Mouse (Mus musculus): Measurements from ENCODE around the gene Cers3. TPM values are rescaled to one million over a fixed set of nuclear protein-coding genes. Genes with fewer than 3 reads are reported as not detected.
A peak's percentile ranks its signal among the peaks of the same experiment; 100 is the strongest.

Gene Cers3
- polyA plus RNA-seq, 1 experiment from 2014 or later: 0.16 TPM

- Histone ChIP-seq H3K4me1 (replicated peaks; ENCODE audit: control insufficient read depth, insufficient read depth, low read length) (no peaks in the 10 kb centered on the region), H3K9me3 (ENCODE audit: control insufficient read depth) (no peaks in the 10 kb centered on the region), H3K36me3 (ENCODE audit: control insufficient read depth, insufficient read depth) (no peaks in the 10 kb centered on the region), H3K4me3 (ENCODE audit: low read depth, low read length) (no peak overlapping the region), H3K4me2 (replicated peaks; ENCODE audit: low read depth) (no peak overlapping the region), H3K9ac (ENCODE audit: low read depth, low read length) (no peak overlapping the region), H3K27ac (ENCODE audit: low read depth, low read length) (no peak overlapping the region), H3K27me3 (replicated peaks; ENCODE audit: control insufficient read depth, insufficient read depth, low read length) (no peaks in the 10 kb centered on the region)
- WGBS: 91% methylated on average over 6 of the region's 6 CpGs
- TF ChIP-seq CTCF (IDR thresholded peaks at IDR 0.05; ENCODE audit: low read depth): peak; percentile 21; the same call in 1 of the 2 replicates
- ATAC-seq: no peak
These were observed 15.2 kb upstream of the Cers3 start for GRCm38 (mm10) chr7:66728072-66728471.

GRCm38 (mm10) chr7:66729232-66729631 lies 14.1 kb upstream of the Cers3 start:
- Histone ChIP-seq H3K27me3 (replicated peaks; ENCODE audit: control insufficient read depth, insufficient read depth, low read length) (no peaks in the 10 kb centered on the region), H3K9ac (ENCODE audit: low read depth, low read length) (no peak overlapping the region), H3K4me3 (ENCODE audit: low read depth, low read length) (no peak overlapping the region), H3K36me3 (ENCODE audit: control insufficient read depth, insufficient read depth) (no peaks in the 10 kb centered on the region), H3K9me3 (ENCODE audit: control insufficient read depth) (no peaks in the 10 kb centered on the region), H3K4me1 (replicated peaks; ENCODE audit: control insufficient read depth, insufficient read depth, low read length) (no peaks in the 10 kb centered on the region), H3K4me2 (replicated peaks; ENCODE audit: low read depth) (no peak overlapping the region), H3K27ac (ENCODE audit: low read depth, low read length) (no peak overlapping the region)
- 82% methylated on average over 2 of the region's 2 CpGs for WGBS
- no peak for ATAC-seq
- no peak for TF ChIP-seq CTCF (IDR thresholded peaks at IDR 0.05; ENCODE audit: low read depth)

GRCm38 (mm10) chr7:66733431-66733830 lies 9.9 kb upstream of the Cers3 start:
- Histone ChIP-seq H3K27me3 (replicated peaks; ENCODE audit: control insufficient read depth, insufficient read depth, low read length) (no peaks in the 10 kb centered on the region), H3K4me3 (ENCODE audit: low read depth, low read length) (no peak overlapping the region), H3K27ac (ENCODE audit: low read depth, low read length) (no peak overlapping the region), H3K9ac (ENCODE audit: low read depth, low read length) (no peak overlapping the region), H3K4me1 (replicated peaks; ENCODE audit: control insufficient read depth, insufficient read depth, low read length) (no peaks in the 10 kb centered on the region), H3K36me3 (ENCODE audit: control insufficient read depth, insufficient read depth) (no peaks in the 10 kb centered on the region), H3K4me2 (replicated peaks; ENCODE audit: low read depth) (no peak overlapping the region), H3K9me3 (ENCODE audit: control insufficient read depth) (no peaks in the 10 kb centered on the region)
- 94% methylated on average over 17 of the region's 17 CpGs for WGBS
- TF ChIP-seq CTCF (IDR thresholded peaks at IDR 0.05; ENCODE audit: low read depth): no peak
- ATAC-seq: no peak

GRCm38 (mm10) chr7:66733882-66734281 lies 9.4 kb upstream of the Cers3 start:
- 91% methylated on average over 11 of the region's 11 CpGs for WGBS

GRCm38 (mm10) chr7:66734466-66734865 lies 8.8 kb upstream of the Cers3 start:
- Histone ChIP-seq H3K4me3 (ENCODE audit: low read depth, low read length) (no peak overlapping the region), H3K4me1 (replicated peaks; ENCODE audit: control insufficient read depth, insufficient read depth, low read length) (no peaks in the 10 kb centered on the region), H3K36me3 (ENCODE audit: control insufficient read depth, insufficient read depth) (no peaks in the 10 kb centered on the region), H3K4me2 (replicated peaks; ENCODE audit: low read depth) (no peak overlapping the region), H3K9me3 (ENCODE audit: control insufficient read depth) (no peaks in the 10 kb centered on the region), H3K27ac (ENCODE audit: low read depth, low read length) (no peak overlapping the region), H3K9ac (ENCODE audit: low read depth, low read length) (no peak overlapping the region), H3K27me3 (replicated peaks; ENCODE audit: control insufficient read depth, insufficient read depth, low read length) (no peaks in the 10 kb centered on the region)
- no peak for TF ChIP-seq CTCF (IDR thresholded peaks at IDR 0.05; ENCODE audit: low read depth)
- WGBS: 92% methylated on average over 4 of the region's 4 CpGs
- no peak for ATAC-seq

More at GRCm38 (mm10) chr7:66733882-66734281, 9.4 kb upstream of the Cers3 start:
- H3K27me3 ChIP-seq (replicated peaks; ENCODE audit: control insufficient read depth, insufficient read depth, low read length): no peaks in the 10 kb centered on the region
- H3K4me2 ChIP-seq (replicated peaks; ENCODE audit: low read depth): no peak overlapping the region
- TF ChIP-seq CTCF (IDR thresholded peaks at IDR 0.05; ENCODE audit: low read depth): no peak
- H3K4me1 ChIP-seq (replicated peaks; ENCODE audit: control insufficient read depth, insufficient read depth, low read length): no peaks in the 10 kb centered on the region
- H3K9ac ChIP-seq (ENCODE audit: low read depth, low read length): no peak overlapping the region
- no peak overlapping the region for H3K27ac ChIP-seq (ENCODE audit: low read depth, low read length)
- no peaks in the 10 kb centered on the region for H3K36me3 ChIP-seq (ENCODE audit: control insufficient read depth, insufficient read depth)
- ATAC-seq: no peak
- no peak overlapping the region for H3K4me3 ChIP-seq (ENCODE audit: low read depth, low read length)
- no peaks in the 10 kb centered on the region for H3K9me3 ChIP-seq (ENCODE audit: control insufficient read depth)

GRCm38 (mm10) chr7:66734993-66735392 lies 8.3 kb upstream of the Cers3 start:
- H3K4me2 ChIP-seq (replicated peaks; ENCODE audit: low read depth): no peak overlapping the region
- no peak for TF ChIP-seq CTCF (IDR thresholded peaks at IDR 0.05; ENCODE audit: low read depth)
- no peaks in the 10 kb centered on the region for H3K27me3 ChIP-seq (replicated peaks; ENCODE audit: control insufficient read depth, insufficient read depth, low read length)
- no peak for ATAC-seq
- no peak overlapping the region for H3K4me3 ChIP-seq (ENCODE audit: low read depth, low read length)
- no peaks in the 10 kb centered on the region for H3K4me1 ChIP-seq (replicated peaks; ENCODE audit: control insufficient read depth, insufficient read depth, low read length)
- no peak overlapping the region for H3K27ac ChIP-seq (ENCODE audit: low read depth, low read length)
- H3K36me3 ChIP-seq (ENCODE audit: control insufficient read depth, insufficient read depth): no peaks in the 10 kb centered on the region
- no peak overlapping the region for H3K9ac ChIP-seq (ENCODE audit: low read depth, low read length)
- no peaks in the 10 kb centered on the region for H3K9me3 ChIP-seq (ENCODE audit: control insufficient read depth)
- WGBS: 86% methylated on average over 6 of the region's 6 CpGs

- 82% methylated on average over 4 of the region's 4 CpGs for WGBS
- H3K27ac ChIP-seq (ENCODE audit: low read depth, low read length): no peak overlapping the region
- ATAC-seq: no peak
- no peak for TF ChIP-seq CTCF (IDR thresholded peaks at IDR 0.05; ENCODE audit: low read depth)
- H3K9ac ChIP-seq (ENCODE audit: low read depth, low read length): no peak overlapping the region
- no peaks in the 10 kb centered on the region for H3K4me1 ChIP-seq (replicated peaks; ENCODE audit: control insufficient read depth, insufficient read depth, low read length)
- no peaks in the 10 kb centered on the region for H3K27me3 ChIP-seq (replicated peaks; ENCODE audit: control insufficient read depth, insufficient read depth, low read length)
- H3K9me3 ChIP-seq (ENCODE audit: control insufficient read depth): no peaks in the 10 kb centered on the region
- no peak overlapping the region for H3K4me2 ChIP-seq (replicated peaks; ENCODE audit: low read depth)
- H3K36me3 ChIP-seq (ENCODE audit: control insufficient read depth, insufficient read depth): no peaks in the 10 kb centered on the region
- no peak overlapping the region for H3K4me3 ChIP-seq (ENCODE audit: low read depth, low read length)
These were observed 5.9 kb upstream of the Cers3 start for GRCm38 (mm10) chr7:66737418-66737817.

Data from intestine, postnatal 0 days (tissue).